Mouse (Mus musculus) MEL (cell line): ENCODE data around the gene Rasl10a. TPM values are rescaled to one million over a fixed set of nuclear protein-coding genes. Genes with fewer than 3 reads are reported as not detected.

ENCODE experiments used
- DNase-seq: peaks from one replicate; pipeline ENCODE4 v3.0.0; 2011; ENCODE audit warnings: low read depth, low spot score
- H3K27ac ChIP-seq: 2 replicates; pipeline ENCODE4 v1.5.1; 2012; ENCODE audit warnings: low read depth, mild to moderate bottlenecking, control low read depth, low read length, moderate library complexity; ENCODE audit not compliant: control insufficient read depth
- H3K27me3 ChIP-seq, 2 experiments: fragments of 150-350 bp in 1 of 2; sonication (generic) in 1 of 2; 2 replicates each; pipeline ENCODE4 v1.6.1; 2012; ENCODE audit warnings: low read length in 2 of 2, mild to moderate bottlenecking in 2 of 2, improper control_type of control experiment in 1 of 2, moderate library complexity in 1 of 2; ENCODE audit not compliant: insufficient read depth in 2 of 2, control insufficient read depth in 1 of 2
- H3K36me3 ChIP-seq, 2 experiments: 2 replicates each; pipeline ENCODE4 v1.6.1; 2012 to 2014; ENCODE audit warnings: low read length in 2 of 2, improper control_type of control experiment in 1 of 2, inconsistent platforms in 1 of 2, mild to moderate bottlenecking in 1 of 2; ENCODE audit not compliant: insufficient read depth in 2 of 2, control insufficient read depth in 1 of 2
- H3K4me1 ChIP-seq, 2 experiments: fragments of 150-350 bp in 1 of 2; sonication (generic) in 1 of 2; 2 replicates each; pipeline ENCODE4 v1.6.1; 2012; ENCODE audit warnings: low read length in 2 of 2, improper control_type of control experiment in 1 of 2, mild to moderate bottlenecking in 1 of 2; ENCODE audit not compliant: insufficient read depth in 2 of 2, control insufficient read depth in 1 of 2
- H3K4me3 ChIP-seq, 2 experiments: fragments of 150-350 bp in 1 of 2; sonication (generic) in 1 of 2; 2 replicates each; pipeline ENCODE4 v1.5.1; 2012; ENCODE audit warnings: low read depth in 2 of 2, low read length in 2 of 2, mild to moderate bottlenecking in 2 of 2, moderate library complexity in 2 of 2, control low read depth in 1 of 2, improper control_type of control experiment in 1 of 2; ENCODE audit not compliant: control insufficient read depth in 1 of 2, insufficient read depth in 1 of 2
- H3K79me2 ChIP-seq: 2 replicates; pipeline ENCODE4 v1.6.1; 2012; ENCODE audit warnings: mild to moderate bottlenecking, low read length, moderate library complexity; ENCODE audit not compliant: control insufficient read depth, poor library complexity, insufficient read depth
- H3K9ac ChIP-seq: 2 replicates; pipeline ENCODE4 v1.6.1; 2012; ENCODE audit warnings: low read depth, mild to moderate bottlenecking, control low read depth, low read length, moderate library complexity; ENCODE audit not compliant: control insufficient read depth, poor library complexity, severe bottlenecking
- H3K9me3 ChIP-seq: fragments of 150-350 bp; sonication (generic); replicated peaks from 2 replicates; pipeline ENCODE4 v1.6.1; 2012; ENCODE audit warnings: mild to moderate bottlenecking, low read length, improper control_type of control experiment, moderate library complexity; ENCODE audit not compliant: insufficient read depth
- BHLHE40 ChIP-seq: IDR thresholded peaks from 2 replicates; pipeline ENCODE4 v1.6.1; 2012; ENCODE audit warnings: low read depth, mild to moderate bottlenecking, inconsistent platforms, low read length, improper control_type of control experiment, borderline replicate concordance
- CHD2 ChIP-seq: IDR thresholded peaks from 2 replicates; pipeline ENCODE4 v1.6.1; 2011; ENCODE audit warnings: low read length, improper control_type of control experiment
- CTCF ChIP-seq, 3 experiments: IDR thresholded peaks in 2 of 3; conservative IDR thresholded peaks in 1 of 3; 2 replicates each; pipeline ENCODE4 v1.5.1; 2011 to 2012; ENCODE audit warnings: low read length in 3 of 3, low read depth in 2 of 3, mild to moderate bottlenecking in 2 of 3, improper control_type of control experiment in 1 of 3, inconsistent platforms in 1 of 3, mixed read lengths in 1 of 3, moderate library complexity in 1 of 3; ENCODE audit not compliant: control insufficient read depth in 1 of 3, insufficient read depth in 1 of 3, poor library complexity in 1 of 3, severe bottlenecking in 1 of 3
- E2F4 ChIP-seq: IDR thresholded peaks from 2 replicates; pipeline ENCODE4 v1.6.1; 2011; ENCODE audit warnings: low read depth, low read length, improper control_type of control experiment, borderline replicate concordance
- ELF1 ChIP-seq: IDR thresholded peaks from 2 replicates; pipeline ENCODE4 v1.6.1; 2014; ENCODE audit warnings: low read depth, mild to moderate bottlenecking, inconsistent platforms, low read length, improper control_type of control experiment, moderate library complexity
- EP300 ChIP-seq, 2 experiments: IDR thresholded peaks; 2 replicates each; pipeline ENCODE4 v1.6.1; 2011; ENCODE audit warnings: improper control_type of control experiment in 2 of 2, low read length in 2 of 2, low read depth in 1 of 2, mild to moderate bottlenecking in 1 of 2
- ETS1 ChIP-seq: IDR thresholded peaks from 2 replicates; pipeline ENCODE4 v1.6.1; 2012; ENCODE audit warnings: low read depth, mild to moderate bottlenecking, inconsistent platforms, low read length, improper control_type of control experiment, moderate library complexity
- GABPA ChIP-seq: IDR thresholded peaks from 2 replicates; pipeline ENCODE4 v1.6.1; 2012; ENCODE audit warnings: low read depth, mild to moderate bottlenecking, inconsistent platforms, low read length, improper control_type of control experiment, moderate library complexity
- GATA1 ChIP-seq: IDR thresholded peaks from 2 replicates; pipeline ENCODE4 v1.6.1; 2011; ENCODE audit warnings: low read depth, low read length, improper control_type of control experiment
- HCFC1 ChIP-seq: IDR thresholded peaks from 2 replicates; pipeline ENCODE4 v1.6.1; 2012; ENCODE audit warnings: low read depth, mild to moderate bottlenecking, inconsistent platforms, low read length, improper control_type of control experiment, moderate library complexity
- JUND ChIP-seq: IDR thresholded peaks from 2 replicates; pipeline ENCODE4 v1.6.1; 2011; ENCODE audit warnings: low read depth, mild to moderate bottlenecking, improper control_type of control experiment, low read length
- MAFK ChIP-seq: IDR thresholded peaks from 2 replicates; pipeline ENCODE4 v1.6.1; 2011; ENCODE audit warnings: low read depth, mild to moderate bottlenecking, low read length, improper control_type of control experiment, borderline replicate concordance
- MAZ ChIP-seq: IDR thresholded peaks from 2 replicates; pipeline ENCODE4 v1.6.1; 2012; ENCODE audit warnings: low read depth, mild to moderate bottlenecking, inconsistent platforms, low read length, improper control_type of control experiment
- MEF2A ChIP-seq: IDR thresholded peaks from 2 replicates; pipeline ENCODE4 v1.6.1; 2014; ENCODE audit warnings: low read depth, mild to moderate bottlenecking, inconsistent platforms, low read length, improper control_type of control experiment; ENCODE audit not compliant: poor library complexity, insufficient replicate concordance, severe bottlenecking; ENCODE audit errors: extremely low read depth
- MXI1 ChIP-seq: IDR thresholded peaks from 2 replicates; pipeline ENCODE4 v1.6.1; 2011; ENCODE audit warnings: mild to moderate bottlenecking, low read depth, low read length, improper control_type of control experiment
- MYB ChIP-seq: IDR thresholded peaks from 2 replicates; pipeline ENCODE4 v1.6.1; 2011; ENCODE audit warnings: mild to moderate bottlenecking, low read depth, low read length, improper control_type of control experiment
- MYC ChIP-seq: IDR thresholded peaks from 2 replicates; pipeline ENCODE4 v1.6.1; 2011; ENCODE audit warnings: low read depth, mild to moderate bottlenecking, low read length, improper control_type of control experiment, moderate library complexity
- NELFE ChIP-seq: IDR thresholded peaks from 2 replicates; pipeline ENCODE4 v1.6.1; 2011; ENCODE audit warnings: low read depth, low read length, improper control_type of control experiment
- NRF1 ChIP-seq: IDR thresholded peaks from 2 replicates; pipeline ENCODE4 v1.6.1; 2014; ENCODE audit warnings: low read depth, mild to moderate bottlenecking, inconsistent platforms, low read length, improper control_type of control experiment, moderate library complexity; ENCODE audit not compliant: poor library complexity, insufficient read depth, severe bottlenecking
- POLR2A ChIP-seq, 2 experiments: IDR thresholded peaks; 2 replicates each; pipeline ENCODE4 v1.6.1; 2011 to 2012; ENCODE audit warnings: low read length in 2 of 2, mild to moderate bottlenecking in 2 of 2, control low read depth in 1 of 2, improper control_type of control experiment in 1 of 2, low read depth in 1 of 2, moderate library complexity in 1 of 2; ENCODE audit not compliant: control insufficient read depth in 1 of 2, insufficient read depth in 1 of 2, poor library complexity in 1 of 2
- POLR2AphosphoS2 ChIP-seq: IDR thresholded peaks from 2 replicates; pipeline ENCODE4 v1.6.1; 2011; ENCODE audit warnings: low read length, improper control_type of control experiment
- POLR2AphosphoS5 ChIP-seq: IDR thresholded peaks from 2 replicates; pipeline ENCODE4 v1.6.1; 2012; ENCODE audit warnings: low read depth, borderline replicate concordance, mild to moderate bottlenecking, inconsistent platforms, low read length, moderate library complexity, mixed read lengths
- RAD21 ChIP-seq: IDR thresholded peaks from 2 replicates; pipeline ENCODE4 v1.6.1; 2011; ENCODE audit warnings: mild to moderate bottlenecking, low read depth, low read length, improper control_type of control experiment
- RCOR1 ChIP-seq: IDR thresholded peaks from 2 replicates; pipeline ENCODE4 v1.6.1; 2012; ENCODE audit warnings: low read depth, mild to moderate bottlenecking, inconsistent platforms, low read length, improper control_type of control experiment
- SIN3A ChIP-seq: IDR thresholded peaks from 2 replicates; pipeline ENCODE4 v1.6.1; 2012; ENCODE audit warnings: low read length, improper control_type of control experiment, inconsistent platforms
- SMC3 ChIP-seq: IDR thresholded peaks from 2 replicates; pipeline ENCODE4 v1.6.1; 2011; ENCODE audit warnings: low read depth, low read length, improper control_type of control experiment
- TAL1 ChIP-seq: IDR thresholded peaks from 2 replicates; pipeline ENCODE4 v1.6.1; 2012; ENCODE audit warnings: mild to moderate bottlenecking, inconsistent platforms, low read length, moderate library complexity, mixed read lengths
- TBP ChIP-seq: IDR thresholded peaks from 2 replicates; pipeline ENCODE4 v1.8.0; 2011; ENCODE audit warnings: low read depth, low read length, improper control_type of control experiment
- TCF12 ChIP-seq: IDR thresholded peaks from 2 replicates; pipeline ENCODE4 v1.6.1; 2014; ENCODE audit warnings: low read depth, mild to moderate bottlenecking, inconsistent platforms, low read length, improper control_type of control experiment, moderate library complexity
- UBTF ChIP-seq: IDR thresholded peaks from 2 replicates; pipeline ENCODE4 v1.6.1; 2012; ENCODE audit warnings: low read depth, mild to moderate bottlenecking, inconsistent platforms, low read length, improper control_type of control experiment, moderate library complexity, borderline replicate concordance; ENCODE audit not compliant: insufficient read depth
- USF1 ChIP-seq: IDR thresholded peaks from 2 replicates; pipeline ENCODE4 v1.6.1; 2014; ENCODE audit warnings: low read depth, mild to moderate bottlenecking, inconsistent platforms, low read length, improper control_type of control experiment, moderate library complexity
- USF2 ChIP-seq, 2 experiments: IDR thresholded peaks; 2 replicates each; pipeline ENCODE4 v1.6.1; 2011 to 2012; ENCODE audit warnings: improper control_type of control experiment in 2 of 2, low read length in 2 of 2, borderline replicate concordance in 1 of 2, inconsistent platforms in 1 of 2, low read depth in 1 of 2, mild to moderate bottlenecking in 1 of 2; ENCODE audit not compliant: insufficient read depth in 1 of 2
- ZC3H11A ChIP-seq: IDR thresholded peaks from 2 replicates; pipeline ENCODE4 v1.6.1; 2012; ENCODE audit warnings: low read depth, mild to moderate bottlenecking, inconsistent platforms, low read length, improper control_type of control experiment
- ZKSCAN1 ChIP-seq: IDR thresholded peaks from 2 replicates; pipeline ENCODE4 v1.6.1; 2012; ENCODE audit warnings: low read depth, mild to moderate bottlenecking, inconsistent platforms, low read length, improper control_type of control experiment, moderate library complexity
- ZMIZ1 ChIP-seq: IDR thresholded peaks from 2 replicates; pipeline ENCODE4 v1.6.1; 2012; ENCODE audit warnings: low read depth, mild to moderate bottlenecking, inconsistent platforms, low read length, improper control_type of control experiment, moderate library complexity
- ZNF384 ChIP-seq: IDR thresholded peaks from 2 replicates; pipeline ENCODE4 v1.6.1; 2012; ENCODE audit warnings: low read depth, mild to moderate bottlenecking, inconsistent platforms, low read length, improper control_type of control experiment
- polyA plus RNA-seq, 2 experiments: library from polyadenylated mRNA; stranded (reverse) in 1 of 2; unstranded in 1 of 2; fragments of >175 nt in 1 of 2; fragments of >200 nt in 1 of 2; gene quantifications; 2 replicates each; pipeline versions ENCODE4 v1.2.1 to v1.2.4; 2012; ENCODE audit warnings: low replicate concordance in 2 of 2, low read depth in 1 of 2; ENCODE audit not compliant: insufficient read length in 2 of 2, insufficient read depth in 1 of 2, missing spikeins in 1 of 2
- total RNA-seq: library from RNA; depleted of rRNA; stranded (reverse); fragments of 300-350 nt; gene quantifications from 2 replicates; pipeline ENCODE4 v1.2.3, GENCODE M21; 2012

Rasl10a gene
- total and polyA plus RNA-seq, 3 experiments = 0.23 to 1.3 TPM; not detected in 1

DNA sequence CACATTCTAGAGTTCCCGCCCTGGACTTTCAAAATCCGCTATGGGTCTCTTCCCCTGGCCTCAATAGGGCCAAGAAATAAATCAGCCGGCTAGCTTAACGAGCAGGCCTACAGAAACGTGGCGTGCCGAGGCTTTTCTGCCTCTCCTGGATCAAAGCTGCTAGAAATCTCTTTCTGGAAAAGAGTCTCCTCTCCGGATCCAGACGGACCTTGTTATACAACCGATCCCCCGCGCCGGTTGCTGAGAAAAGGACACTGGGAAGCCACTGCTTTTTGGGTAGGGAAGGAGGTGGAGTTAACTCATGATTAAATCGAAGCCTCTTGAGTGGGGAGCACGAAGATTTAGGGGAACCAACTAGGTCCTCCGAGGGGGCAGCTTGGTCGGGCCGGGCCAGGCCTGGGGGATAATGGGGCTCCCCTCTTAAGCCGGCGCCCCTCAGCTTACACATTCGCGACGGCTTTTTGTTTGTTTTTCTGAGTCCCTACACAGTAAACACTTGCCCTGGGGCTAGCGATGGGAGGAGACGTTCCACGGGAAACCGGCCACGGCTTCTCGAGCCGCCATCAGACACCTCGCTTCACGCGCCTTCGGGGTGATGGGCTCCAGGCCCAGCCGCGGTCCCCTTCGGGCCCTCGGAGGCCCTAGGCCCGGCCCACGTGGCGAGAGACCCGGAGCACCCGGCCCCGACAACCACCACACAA is 40.3 kb downstream of the Rasl10a start:
- H3K9ac ChIP-seq = peak overlapping the region; percentile 99
- peak; percentile 90 for DNase-seq
- H3K4me1 ChIP-seq = peaks cover 21 to 37% of the 10 kb centered on the region in 2 experiments
- H3K9me3 ChIP-seq = no peaks in the 10 kb centered on the region
- no peaks in the 10 kb centered on the region for H3K27me3 ChIP-seq
- peaks cover 21 to 63% of the 10 kb centered on the region in 2 experiments for H3K36me3 ChIP-seq
- H3K79me2 ChIP-seq = peaks cover 81% of the 10 kb centered on the region
- peak overlapping the region; percentile 97 for H3K27ac ChIP-seq
- peak overlapping the region; percentile 90 to 94 for H3K4me3 ChIP-seq
- no peak; the same call in 1 of the 2 replicates for TF ChIP-seq HCFC1
- no peak for TF ChIP-seq JUND
- TF ChIP-seq MXI1 = no peak; the same call in 1 of the 2 replicates
- TF ChIP-seq MYB = no peak
- TF ChIP-seq RCOR1 = no peak
- TF ChIP-seq GATA1 = no peak
- TF ChIP-seq USF2 (IDR thresholded peaks at IDR 0.05; ENCODE audit: borderline replicate concordance in 1 of 2, insufficient read depth in 1 of 2, low read depth in 1 of 2, low read length in 2 of 2) = no peak
- no peak for TF ChIP-seq CTCF (IDR thresholded peaks at IDR 0.05 in 2 of 3, conservative IDR thresholded peaks at IDR 0.05 in 1 of 3; ENCODE audit: control insufficient read depth in 1 of 3, insufficient read depth in 1 of 3, low read depth in 2 of 3, low read length in 3 of 3, poor library complexity in 1 of 3, severe bottlenecking in 1 of 3)
- TF ChIP-seq TBP = peak; percentile 91
- TF ChIP-seq UBTF = peak; percentile 44; the same call in 1 of the 2 replicates
- TF ChIP-seq RAD21 = no peak
- peak; percentile 46; the same call in 1 of the 2 replicates for TF ChIP-seq MYC
- no peak for TF ChIP-seq ZKSCAN1
- TF ChIP-seq CHD2 = no peak
- TF ChIP-seq MAFK = no peak
- no peak for TF ChIP-seq E2F4
- no peak; the same call in 1 of the 2 replicates for TF ChIP-seq SIN3A
- TF ChIP-seq ELF1 = no peak
- TF ChIP-seq POLR2A (IDR thresholded peaks at IDR 0.05; ENCODE audit: control insufficient read depth in 1 of 2, insufficient read depth in 1 of 2, low read depth in 1 of 2, low read length in 2 of 2, poor library complexity in 1 of 2) = peak in 1 of 2 experiments; percentile 69
- TF ChIP-seq MAZ = no peak
- TF ChIP-seq ZMIZ1 = peak; percentile 84
- TF ChIP-seq MEF2A = no peak
- TF ChIP-seq GABPA = no peak
- no peak for TF ChIP-seq NRF1
- TF ChIP-seq BHLHE40 = no peak
- TF ChIP-seq TAL1 = no peak
- no peak for TF ChIP-seq EP300 (IDR thresholded peaks at IDR 0.05; ENCODE audit: low read depth in 1 of 2, low read length in 2 of 2)
- TF ChIP-seq POLR2AphosphoS5 = no peak
- no peak for TF ChIP-seq SMC3
- no peak for TF ChIP-seq TCF12
- TF ChIP-seq USF1 = no peak
- no peak for TF ChIP-seq ZC3H11A
- peak; percentile 74 for TF ChIP-seq NELFE
- no peak for TF ChIP-seq ETS1
- no peak for TF ChIP-seq ZNF384
- TF ChIP-seq POLR2AphosphoS2 = peak; percentile 59; the same call in 1 of the 2 replicates
